Mouse (Mus musculus) effector memory CD4-positive, alpha-beta T cell, adult 5 months (primary cell): ENCODE results near the gene Gm21366. TPM values are rescaled to one million over a fixed set of nuclear protein-coding genes. Genes with fewer than 3 reads are reported as not detected.

Experiments used
- polyA plus RNA-seq: library from polyadenylated mRNA; unstranded; fragments of 100-300 nt; shearing (Covaris generic); gene quantifications from one replicate; pipeline ENCODE4 v1.2.1, GENCODE M21; 2017

The Gm21366 gene
- polyA plus RNA-seq = not detected

DNA sequence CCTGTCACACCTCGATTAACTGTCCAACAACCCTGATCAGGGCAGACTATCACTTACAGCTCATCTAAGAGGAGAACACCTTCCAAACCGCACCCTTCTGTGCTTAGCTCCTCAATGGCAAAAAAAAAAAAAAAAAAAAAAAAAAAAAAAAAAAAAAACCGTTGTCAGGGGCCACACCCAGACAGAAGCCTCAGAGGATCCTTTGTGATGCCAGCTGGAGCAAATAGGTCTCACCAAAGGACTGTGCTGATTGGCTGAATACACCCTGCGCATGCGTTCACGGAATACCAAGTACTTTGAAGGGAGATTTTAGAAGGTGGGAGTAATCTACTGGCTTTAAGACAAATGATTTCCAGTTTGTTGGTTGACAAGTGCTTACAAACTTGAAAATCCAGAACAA lies at the start of gene Gm21366:
Gm21366 (minus strand) TSS at position 101 of the 400 bp plus-strand sequence.

